Comparison of ENCODE assay signal across 8 mouse cellular contexts in genomic region chr3:36863881-36864280, GRCm38 (mm10). TPM values are rescaled to one million over a fixed set of nuclear protein-coding genes. Genes with fewer than 3 reads are reported as not detected.
A peak's percentile ranks its signal among the peaks of the same experiment; 100 is the strongest.
DNase-seq lines count a peak whose midpoint lies in the region; ATAC-seq and TF ChIP-seq lines count a peak whose summit lies in the region.

No protein-coding gene starts in this region.

- peak overlapping the region; percentile 84 for H3K4me3 ChIP-seq in heart, adult 2 months
- peak overlapping the region; percentile 70 for H3K4me3 ChIP-seq in forebrain, embryonic 15.5 days
- peak overlapping the region; percentile 13 to 91 for H3K4me3 ChIP-seq in liver, embryonic 14.5 days (ENCODE audit: insufficient read depth in 1 of 2, low read depth in 2 of 2, low read length in 2 of 2)

- TF ChIP-seq EP300 in heart, adult 2 months (IDR thresholded peaks at IDR 0.05; ENCODE audit: insufficient read depth, low read depth, low read length) = no peak
- TF ChIP-seq EP300 in liver, embryonic 14.5 days (IDR thresholded peaks at IDR 0.05; ENCODE audit: low read depth) = no peak

- intact Hi-C loops in heart, adult 2 months (cut with DNase I) = no loop called here
- intact Hi-C loops in heart, postnatal 36 days (cut with DNase I) = no loop called here

- WGBS in heart, adult 2 months = 46% methylated on average over 4 of the region's 4 CpGs
- 75% methylated on average over 4 of the region's 4 CpGs for WGBS in forebrain, embryonic 15.5 days
- 57% methylated on average over 4 of the region's 4 CpGs for WGBS in liver, embryonic 14.5 days (ENCODE audit: insufficient replicate concordance)

- H3K36me3 ChIP-seq in heart, adult 2 months (ENCODE audit: control insufficient read depth, insufficient read depth, low read length) = peaks cover 8% of the 10 kb centered on the region
- peaks cover 16% of the 10 kb centered on the region for H3K36me3 ChIP-seq in forebrain, embryonic 15.5 days
- no peaks in the 10 kb centered on the region for H3K36me3 ChIP-seq in liver, embryonic 14.5 days (replicated peaks; ENCODE audit: control insufficient read depth, insufficient read depth, low read depth)

- H3K27ac ChIP-seq in heart, adult 2 months = no peak overlapping the region; the same call in 1 of the 2 replicates
- H3K27ac ChIP-seq in forebrain, embryonic 15.5 days (replicated peaks) = no peak overlapping the region
- H3K27ac ChIP-seq in liver, embryonic 14.5 days = no peak overlapping the region

- TF ChIP-seq POLR2A in heart, adult 2 months (IDR thresholded peaks at IDR 0.05; ENCODE audit: insufficient read depth, low read depth, low read length) = no peak

- peak overlapping the region; percentile 17; the same call in 1 of the 2 replicates for H3K9ac ChIP-seq in heart, adult 2 months (ENCODE audit: low read depth, low read length)
- H3K9ac ChIP-seq in forebrain, embryonic 15.5 days (replicated peaks) = peak overlapping the region; percentile 78
- peak overlapping the region; percentile 95 for H3K9ac ChIP-seq in liver, embryonic 14.5 days (replicated peaks)

- H3K27me3 ChIP-seq in heart, adult 2 months (ENCODE audit: control insufficient read depth, insufficient read depth, low read length) = no peaks in the 10 kb centered on the region
- no peaks in the 10 kb centered on the region for H3K27me3 ChIP-seq in forebrain, embryonic 15.5 days
- H3K27me3 ChIP-seq in liver, embryonic 14.5 days (ENCODE audit: control insufficient read depth, insufficient read depth, low read length) = no peaks in the 10 kb centered on the region

- ATAC-seq in forebrain, embryonic 15.5 days (replicated peaks) = no peak
- no peak for ATAC-seq in liver, embryonic 14.5 days (ENCODE audit: insufficient read depth)

- no peak for DNase-seq in heart, adult 2 months
- DNase-seq in heart, postnatal 36 days = no peak
- peak; percentile 51 for DNase-seq in CD4-positive, CD25-positive, alpha-beta regulatory T cell, adult 2 months (ENCODE audit: low read depth, low spot score)
- DNase-seq in liver, embryonic 14.5 days (ENCODE audit: low read depth in 3 of 3, low spot score in 3 of 3) = no peak
- no peak for DNase-seq in gastrocnemius, adult 18-20 months (ENCODE audit: low spot score)
- DNase-seq in layer of hippocampus, postnatal 10 days (ENCODE audit: low spot score in 2 of 2) = no peak
- DNase-seq in urinary bladder, postnatal 10 days (ENCODE audit: low spot score) = no peak

- H3K4me2 ChIP-seq in forebrain, embryonic 15.5 days (replicated peaks) = peak overlapping the region; percentile 53
- peak overlapping the region; percentile 85 for H3K4me2 ChIP-seq in liver, embryonic 14.5 days (ENCODE audit: low read depth)

- H3K4me1 ChIP-seq in heart, adult 2 months (ENCODE audit: control insufficient read depth, insufficient read depth, low read length) = peaks cover 2% of the 10 kb centered on the region; the same call in 1 of the 2 replicates
- H3K4me1 ChIP-seq in forebrain, embryonic 15.5 days = peaks cover 5% of the 10 kb centered on the region
- H3K4me1 ChIP-seq in liver, embryonic 14.5 days (replicated peaks; ENCODE audit: control insufficient read depth in 2 of 2, insufficient read depth in 2 of 2, low read length in 1 of 2) = peaks cover 11 to 12% of the 10 kb centered on the region in 2 experiments

- 0 out of 2 replicates have a peak, but pooled peaks cover 1% of the 10 kb centered on the region for H3K79me2 ChIP-seq in heart, adult 2 months (replicated peaks; ENCODE audit: control insufficient read depth, insufficient read depth, low read length)

- no peak for TF ChIP-seq CTCF in heart, adult 2 months (IDR thresholded peaks at IDR 0.05)
- TF ChIP-seq CTCF in liver, embryonic 14.5 days (IDR thresholded peaks at IDR 0.05; ENCODE audit: low read depth) = no peak

- H3K9me3 ChIP-seq in forebrain, embryonic 15.5 days = no peaks in the 10 kb centered on the region
- no peaks in the 10 kb centered on the region for H3K9me3 ChIP-seq in liver, embryonic 14.5 days (ENCODE audit: control insufficient read depth, low read length)

RNA-seq across cellular contexts. Expression of gene 4932438A13Rik, which starts 1.0 kb away (rescaled TPM):
- total RNA-seq in heart, adult 2 months (2021) = 10 to 100 TPM; 41.9 to 48.8 TPM
- 8.5 and 15.4 TPM in 2 replicates for polyA plus RNA-seq in heart, adult 2 months (2012; rRNA removed)
- 10 to 100 TPM; 52.6 to 52.8 TPM for total RNA-seq in heart, postnatal 36 days (2021)
- polyA plus RNA-seq in forebrain, embryonic 15.5 days (2015; fragmentation: Nextera tagmentation; extraction: Ambion mirVana) = 68.7 and 72.7 TPM in 2 replicates
- polyA plus RNA-seq in liver, embryonic 14.5 days (2012; rRNA removed) = 3.9 and 5.7 TPM in 2 replicates
- polyA plus RNA-seq in liver, embryonic 14.5 days (2014; fragmentation: Nextera tagmentation; extraction: Ambion mirVana) = 14.6 and 15.0 TPM in 2 replicates
- 10 to 100 TPM; 28.1 to 31.2 TPM for total RNA-seq in gastrocnemius, adult 18-20 months (2021)
- 100 to 1,000 TPM; 105 to 116 TPM for total RNA-seq in layer of hippocampus, postnatal 10 days (2021)

Comparison
In these comparisons a context has a peak if more than half of its experiments do, and no peak if none do; other contexts are left out.
1. H3K9ac ChIP-seq: peak in every context shown above with its lines; median percentile 95 in liver, embryonic 14.5 days; 78 in forebrain, embryonic 15.5 days; 17 in heart, adult 2 months.